Mouse (Mus musculus) intestine, embryonic 16.5 days (tissue): ENCODE results near the gene Ubqln4. TPM values are rescaled to one million over a fixed set of nuclear protein-coding genes. Genes with fewer than 3 reads are reported as not detected.

Experiments
- ATAC-seq: fragments of 200-750 bp; cut with Nextera tagmentation; 2 replicates; pipeline ENCODE4 v1.8.0; 2017; ENCODE audit warnings: moderate TSS enrichment, moderate library complexity
- H3K27ac ChIP-seq: fragments of 300-500 bp; sonication (generic); 2 replicates; pipeline ENCODE4 v1.5.1; 2014; ENCODE audit warnings: mild to moderate bottlenecking, low read length
- H3K27me3 ChIP-seq: fragments of 300-500 bp; sonication (generic); replicated peaks from 2 replicates; pipeline ENCODE4 v1.6.1; 2014; ENCODE audit warnings: low read length, control low read depth, mixed read lengths; ENCODE audit not compliant: control insufficient read depth, insufficient read depth
- H3K36me3 ChIP-seq: fragments of 300-500 bp; sonication (generic); 2 replicates; pipeline ENCODE4 v1.6.1; 2014; ENCODE audit warnings: low read length, control low read depth; ENCODE audit not compliant: control insufficient read depth, insufficient read depth
- H3K4me1 ChIP-seq: fragments of 300-500 bp; sonication (generic); 2 replicates; pipeline ENCODE4 v1.6.1; 2014; ENCODE audit warnings: low read length, control low read depth, mixed read lengths; ENCODE audit not compliant: control insufficient read depth, insufficient read depth
- H3K4me2 ChIP-seq: fragments of 300-500 bp; sonication (generic); 2 replicates; pipeline ENCODE4 v1.6.1; 2014; ENCODE audit warnings: low read depth, low read length, control low read depth
- H3K4me3 ChIP-seq: fragments of 300-500 bp; sonication (generic); 2 replicates; pipeline ENCODE4 v1.5.1; 2014; ENCODE audit warnings: mild to moderate bottlenecking, low read length
- H3K9ac ChIP-seq: fragments of 300-500 bp; sonication (generic); 2 replicates; pipeline ENCODE4 v1.6.1; 2014; ENCODE audit warnings: low read depth, low read length
- H3K9me3 ChIP-seq: fragments of 300-500 bp; sonication (generic); 2 replicates; pipeline ENCODE4 v1.6.1; 2016; ENCODE audit warnings: low read length, control low read depth; ENCODE audit not compliant: control insufficient read depth
- WGBS: fragments of 180-500 bp; shearing (Covaris S2); extraction: QIAGEN DNeasy Blood & Tissue Kit; methylation state at CpG from one replicate; pipeline ENCODE4 v1.1.7; 2014; 5-methylcytosine and 5-hydroxymethylcytosine counted together
- polyA plus RNA-seq: library from polyadenylated mRNA; unstranded; fragments of >200 nt; fragmentation: Nextera tagmentation; extraction: Ambion mirVana; gene quantifications from 2 replicates; pipeline ENCODE4 v1.2.1, GENCODE M21; 2015

The Ubqln4 gene
- polyA plus RNA-seq, 1 experiment from 2014 or later = 37.2 TPM

GRCm38 (mm10) chr3:88544955-88545591, 8.5 kb upstream of the Ubqln4 start:
- H3K4me1 ChIP-seq = peaks cover 3% of the 10 kb centered on the region; the same call in 1 of the 2 replicates
- no peak overlapping the region for H3K27ac ChIP-seq
- no peaks in the 10 kb centered on the region for H3K27me3 ChIP-seq
- H3K36me3 ChIP-seq = no peaks in the 10 kb centered on the region
- WGBS = 68% methylated on average over 20 of the region's 20 CpGs
- no peak overlapping the region for H3K4me3 ChIP-seq
- ATAC-seq = no peak
- H3K4me2 ChIP-seq = no peak overlapping the region
- no peaks in the 10 kb centered on the region for H3K9me3 ChIP-seq
- no peak overlapping the region for H3K9ac ChIP-seq

- Histone ChIP-seq H3K4me2 (peak overlapping the region; percentile 50), H3K9ac (no peak overlapping the region), H3K4me1 (peaks cover 10% of the 10 kb centered on the region), H3K4me3 (peak overlapping the region; percentile 29), H3K27me3 (no peaks in the 10 kb centered on the region), H3K9me3 (no peaks in the 10 kb centered on the region), H3K27ac (no peak overlapping the region; the same call in 1 of the 2 replicates), H3K36me3 (no peaks in the 10 kb centered on the region)
- ATAC-seq = 0 out of 2 replicates have a peak, but pooled peaks have one; percentile 24
- WGBS = 56% methylated on average over 6 of the region's 6 CpGs
These were observed 6.7 kb upstream of the Ubqln4 start for GRCm38 (mm10) chr3:88546674-88547418.

- Histone ChIP-seq H3K4me1 (peaks cover 14% of the 10 kb centered on the region), H3K4me3 (peak within 1 kb of the TSS; percentile 49), H3K9me3 (no peaks in the 10 kb centered on the region), H3K27ac (peak within 1 kb of the TSS; percentile 75), H3K4me2 (peak within 1 kb of the TSS; percentile 50), H3K27me3 (no peaks in the 10 kb centered on the region), H3K36me3 (no peaks in the 10 kb centered on the region), H3K9ac (peak within 1 kb of the TSS; percentile 65)
- ATAC-seq = peak; percentile 45
- WGBS = 41% methylated on average over 18 of the region's 18 CpGs
These were observed 5.2 kb upstream of the Ubqln4 start, which contains the start of gene Rab25 for GRCm38 (mm10) chr3:88548180-88548917. Gene Rab25, minus strand, starts transcription at chr3:88548300.

GRCm38 (mm10) chr3:88551586-88551985, 2.0 kb upstream of the Ubqln4 start:
- no peak for ATAC-seq
- H3K4me3 ChIP-seq = peak overlapping the region; percentile 95
- H3K27me3 ChIP-seq = no peaks in the 10 kb centered on the region
- H3K4me1 ChIP-seq = peaks cover 29% of the 10 kb centered on the region
- no peaks in the 10 kb centered on the region for H3K36me3 ChIP-seq
- no peaks in the 10 kb centered on the region for H3K9me3 ChIP-seq
- peak overlapping the region; percentile 97; the same call in 1 of the 2 replicates for H3K9ac ChIP-seq
- H3K4me2 ChIP-seq = peak overlapping the region; percentile 86
- 66% methylated on average over 4 of the region's 4 CpGs for WGBS
- peak overlapping the region; percentile 85; the same call in 1 of the 2 replicates for H3K27ac ChIP-seq

GRCm38 (mm10) chr3:88552082-88552645, 1.4 kb upstream of the Ubqln4 start:
- H3K9me3 ChIP-seq = no peaks in the 10 kb centered on the region
- whole genome bisulfite sequencing = 17% methylated on average over 16 of the region's 16 CpGs
- peaks cover 29% of the 10 kb centered on the region for H3K4me1 ChIP-seq
- H3K9ac ChIP-seq = peak overlapping the region; percentile 97
- peaks cover 5% of the 10 kb centered on the region; the same call in 1 of the 2 replicates for H3K36me3 ChIP-seq
- H3K27ac ChIP-seq = peak overlapping the region; percentile 85
- peak overlapping the region; percentile 95 for H3K4me3 ChIP-seq
- no peaks in the 10 kb centered on the region for H3K27me3 ChIP-seq
- H3K4me2 ChIP-seq = peak overlapping the region; percentile 86
- no peak for ATAC-seq

- Histone ChIP-seq H3K4me1 (peaks cover 29% of the 10 kb centered on the region), H3K27ac (peak within 1 kb of the TSS; percentile 94), H3K27me3 (no peaks in the 10 kb centered on the region), H3K4me2 (peak within 1 kb of the TSS; percentile 86), H3K9ac (peak within 1 kb of the TSS; percentile 97), H3K4me3 (peak within 1 kb of the TSS; percentile 95), H3K36me3 (peaks cover 5% of the 10 kb centered on the region; the same call in 1 of the 2 replicates), H3K9me3 (no peaks in the 10 kb centered on the region)
- whole genome bisulfite sequencing = under 1% methylated on average over 48 of the region's 48 CpGs
- ATAC-seq = peak; percentile 92
These were observed 658 bp upstream of the Ubqln4 start, which contains the start of gene Lamtor2 for GRCm38 (mm10) chr3:88552676-88553524. Gene Lamtor2, minus strand, starts transcription at chr3:88553074.

- H3K27me3 ChIP-seq = no peaks in the 10 kb centered on the region
- peak overlapping the region; percentile 97 for H3K9ac ChIP-seq
- H3K4me1 ChIP-seq = peaks cover 25% of the 10 kb centered on the region
- peak overlapping the region; percentile 95 for H3K4me3 ChIP-seq
- H3K4me2 ChIP-seq = peak overlapping the region; percentile 86
- ATAC-seq = peak; percentile 5
- WGBS = under 1% methylated on average over 41 of the region's 41 CpGs
- peaks cover 5% of the 10 kb centered on the region; the same call in 1 of the 2 replicates for H3K36me3 ChIP-seq
- peak overlapping the region; percentile 94 for H3K27ac ChIP-seq
- no peaks in the 10 kb centered on the region for H3K9me3 ChIP-seq
These were observed 475 bp downstream of the Ubqln4 start for GRCm38 (mm10) chr3:88553880-88554586.
